Mouse (Mus musculus): ENCODE measurements at regions not wholly inside any gene's neighbourhood (a gene's known extent, or its start where the extent isn't known, plus 50 kb on each side); places are given as distances from the start of the nearest gene placed in this dataset.

GRCm38 (mm10) chr12:12820668-12821351 is 120.9 kb downstream of the Mycn start:
- no peak for DNase-seq (ENCODE audit: low spot score in 2 of 2)

- DNase-seq (ENCODE audit: low spot score in 2 of 2) = no peak
Measured at GRCm38 (mm10) chr12:12819746-12820145, 122.0 kb downstream of the Mycn start.

- no peak for DNase-seq (ENCODE audit: low spot score in 2 of 2)
Measured at GRCm38 (mm10) chr12:12814693-12815092, 127.0 kb downstream of the Mycn start.

GRCm38 (mm10) chr12:12812873-12813272 is 128.8 kb downstream of the Mycn start:
- no peak for DNase-seq (ENCODE audit: low spot score in 2 of 2)

DNA sequence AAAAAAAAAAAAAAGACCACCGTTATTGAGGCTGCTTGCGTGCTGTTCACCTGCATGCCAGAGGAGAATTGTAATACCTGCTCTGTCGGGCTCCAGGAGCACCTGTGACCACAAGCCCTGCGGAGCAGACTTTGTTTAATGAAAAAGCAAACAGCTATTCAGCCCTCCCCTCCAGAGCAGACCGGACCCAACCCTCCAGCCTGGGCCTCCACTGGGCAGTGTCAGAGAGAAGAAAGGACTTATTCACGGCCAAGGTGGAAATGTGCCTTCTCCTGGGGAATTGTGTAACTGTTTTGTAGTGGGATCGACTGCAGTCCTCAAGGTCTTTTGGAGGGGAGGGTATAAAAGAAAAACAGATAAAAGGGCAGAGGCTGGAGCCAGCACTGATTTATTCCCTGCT is 130.8 kb downstream of the Mycn start:
- DNase-seq (ENCODE audit: low spot score in 2 of 2) = no peak

- peak; percentile 58 to 73 for DNase-seq (ENCODE audit: low spot score in 2 of 2)
Measured at GRCm38 (mm10) chr12:12810159-12810885, 131.4 kb downstream of the Mycn start.

DNA sequence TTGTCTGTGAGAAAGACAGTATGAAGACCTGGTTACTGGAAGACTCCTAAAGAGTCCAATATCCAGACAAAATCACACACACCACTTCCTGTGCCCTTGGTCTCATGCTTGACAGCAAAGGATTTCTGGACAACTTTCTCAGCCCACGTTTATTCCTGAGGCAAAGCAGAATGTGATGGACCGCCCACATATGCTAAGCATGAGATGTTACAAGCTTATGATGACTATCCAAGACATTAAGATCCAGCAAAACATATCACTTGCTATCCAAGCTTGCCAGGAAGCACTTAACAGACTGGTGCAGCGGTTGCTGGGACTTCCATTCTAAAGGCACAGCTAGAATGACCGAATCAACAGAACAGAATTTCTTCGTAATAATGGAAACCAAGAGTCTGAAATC is 133.6 kb downstream of the Mycn start:
- DNase-seq (ENCODE audit: low spot score in 2 of 2) = no peak

DNA sequence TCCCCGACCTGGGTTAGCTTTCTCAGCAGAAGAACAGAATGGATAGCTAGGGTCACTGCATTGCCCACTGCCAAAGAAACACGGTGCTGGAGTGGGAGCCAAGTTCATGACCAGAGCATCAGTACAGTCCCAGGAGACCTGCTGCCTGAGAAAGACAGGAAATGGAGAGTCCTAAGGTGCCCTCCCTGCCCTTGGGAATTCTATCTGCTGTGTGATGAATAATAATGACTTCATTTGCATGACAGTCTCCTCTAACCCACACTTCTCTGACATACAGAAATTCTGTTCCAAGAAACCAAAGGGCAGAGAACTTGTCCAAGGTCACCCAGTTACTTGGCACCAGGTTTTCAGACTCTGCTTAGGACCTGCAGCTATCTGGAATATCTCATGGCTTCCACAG is 138.1 kb downstream of the Mycn start:
- no peak for DNase-seq (ENCODE audit: low spot score in 2 of 2)

- DNase-seq (ENCODE audit: low spot score in 2 of 2) = no peak
Measured at GRCm38 (mm10) chr12:12802396-12802795, 139.3 kb downstream of the Mycn start.

GRCm38 (mm10) chr12:12801700-12802099 is 140.0 kb downstream of the Mycn start:
- DNase-seq (ENCODE audit: low spot score in 2 of 2) = no peak

DNA sequence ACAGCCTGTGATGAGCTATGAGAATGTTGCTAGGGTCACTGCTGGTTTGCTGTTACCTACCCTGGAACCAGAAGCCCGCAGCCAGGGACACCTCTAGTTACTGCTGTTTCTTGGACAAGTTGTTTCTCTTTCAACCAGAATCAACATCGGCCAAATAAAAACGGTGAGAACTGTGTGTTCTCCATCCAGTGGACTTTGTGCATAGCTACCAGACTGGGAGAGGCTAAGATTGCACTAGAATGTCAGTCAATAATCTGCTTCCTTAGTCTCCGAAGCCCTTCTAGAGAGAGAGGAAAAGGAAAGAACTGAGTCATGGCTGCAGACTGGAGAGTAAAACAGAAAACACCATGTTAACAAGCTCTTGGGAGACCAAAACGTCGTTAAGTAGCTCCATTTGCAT is 141.6 kb downstream of the Mycn start:
- DNase-seq (ENCODE audit: low spot score in 2 of 2) = no peak

DNA sequence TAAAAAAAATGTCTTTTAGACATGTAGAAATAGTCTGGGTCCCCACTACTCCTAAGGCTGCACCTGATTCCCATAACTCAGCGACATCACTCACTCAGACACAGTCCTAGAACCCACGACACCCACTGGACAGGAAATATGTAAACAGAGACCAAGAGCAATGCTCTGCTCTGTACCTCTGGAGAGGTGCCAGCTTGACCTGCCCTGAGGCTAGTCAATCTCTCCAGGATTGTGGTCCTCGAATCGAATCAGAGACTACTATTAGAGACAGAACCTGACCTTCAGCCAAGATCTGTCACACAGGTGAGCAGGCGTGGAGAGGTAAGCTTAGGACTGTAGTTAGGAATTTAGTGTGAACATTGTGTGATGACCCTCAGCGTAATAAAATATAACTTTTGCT is 152.7 kb downstream of the Mycn start:
- no peak for DNase-seq (ENCODE audit: low spot score in 2 of 2)

GRCm38 (mm10) chr12:12788263-12788852 is 153.4 kb downstream of the Mycn start:
- DNase-seq (ENCODE audit: low spot score in 2 of 2) = no peak

GRCm38 (mm10) chr12:12787608-12788262 is 154.0 kb downstream of the Mycn start:
- no peak for DNase-seq (ENCODE audit: low spot score in 2 of 2)

- no peak for DNase-seq (ENCODE audit: low spot score in 2 of 2)
Measured at GRCm38 (mm10) chr12:12787161-12787560, 154.6 kb downstream of the Mycn start.

DNA sequence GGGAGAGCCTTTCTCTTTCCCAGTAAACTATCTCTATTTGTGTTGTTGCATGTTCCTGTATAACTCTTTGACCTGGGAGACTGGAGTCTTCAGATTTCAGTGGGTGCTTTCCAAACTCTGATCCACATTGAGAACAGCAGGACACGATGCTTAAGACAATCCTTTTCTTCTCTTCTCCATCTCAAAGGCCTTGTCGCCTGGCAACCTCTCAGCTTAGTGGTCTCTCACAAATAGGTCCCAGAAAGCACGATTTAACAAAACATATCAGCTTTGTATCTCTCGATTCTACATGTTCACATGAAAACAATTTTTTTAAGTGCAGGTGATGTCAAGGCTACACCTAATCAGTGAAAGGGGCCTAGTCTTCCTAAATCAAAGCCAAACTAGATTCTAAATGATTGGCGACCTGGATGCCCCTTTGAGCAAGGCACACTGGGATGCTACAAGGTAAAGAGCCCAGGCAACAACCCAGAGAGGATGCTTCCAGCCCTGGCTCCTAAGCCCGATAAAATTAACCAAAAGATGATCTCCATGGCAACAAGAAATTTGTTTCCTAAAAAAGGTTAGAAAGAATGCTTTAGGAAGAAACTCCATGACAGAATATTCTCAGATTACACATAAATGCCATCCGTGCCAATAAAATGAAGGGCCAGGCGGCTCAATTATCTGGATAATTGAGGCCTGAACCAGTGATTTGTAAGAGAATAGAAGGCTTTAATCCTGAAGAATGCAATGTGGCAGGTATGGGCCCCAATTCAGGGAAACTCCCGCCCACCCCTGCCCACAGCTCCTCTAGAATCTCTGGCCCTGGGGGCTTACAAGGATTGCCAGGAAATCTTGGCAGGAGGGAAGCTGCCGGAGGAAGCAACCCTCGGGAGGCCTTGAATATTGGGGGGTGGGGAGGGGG is 157.8 kb downstream of the Mycn start:
- DNase-seq (ENCODE audit: low spot score in 2 of 2) = peak in 1 of 2 experiments; percentile 33

DNA sequence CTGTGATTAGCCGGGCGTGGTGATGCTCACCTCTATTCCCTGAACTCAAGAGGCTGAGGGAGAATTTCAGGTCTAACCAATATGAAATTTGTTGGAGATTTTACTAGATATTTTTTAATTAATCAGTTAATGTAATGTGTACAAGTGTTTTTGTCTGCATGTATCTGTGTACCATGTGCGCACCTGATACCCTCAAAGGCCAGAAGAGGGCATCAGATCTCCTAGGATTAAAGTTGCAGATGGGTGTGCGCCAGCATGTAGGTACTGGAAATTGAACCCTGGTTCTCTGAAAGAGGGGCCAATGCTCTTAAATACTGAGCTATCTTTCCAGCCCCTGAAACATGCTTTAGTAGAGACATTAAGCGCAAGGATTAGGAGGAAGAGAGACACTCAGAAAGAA is 160.2 kb downstream of the Mycn start:
- DNase-seq (ENCODE audit: low spot score in 2 of 2) = no peak

DNA sequence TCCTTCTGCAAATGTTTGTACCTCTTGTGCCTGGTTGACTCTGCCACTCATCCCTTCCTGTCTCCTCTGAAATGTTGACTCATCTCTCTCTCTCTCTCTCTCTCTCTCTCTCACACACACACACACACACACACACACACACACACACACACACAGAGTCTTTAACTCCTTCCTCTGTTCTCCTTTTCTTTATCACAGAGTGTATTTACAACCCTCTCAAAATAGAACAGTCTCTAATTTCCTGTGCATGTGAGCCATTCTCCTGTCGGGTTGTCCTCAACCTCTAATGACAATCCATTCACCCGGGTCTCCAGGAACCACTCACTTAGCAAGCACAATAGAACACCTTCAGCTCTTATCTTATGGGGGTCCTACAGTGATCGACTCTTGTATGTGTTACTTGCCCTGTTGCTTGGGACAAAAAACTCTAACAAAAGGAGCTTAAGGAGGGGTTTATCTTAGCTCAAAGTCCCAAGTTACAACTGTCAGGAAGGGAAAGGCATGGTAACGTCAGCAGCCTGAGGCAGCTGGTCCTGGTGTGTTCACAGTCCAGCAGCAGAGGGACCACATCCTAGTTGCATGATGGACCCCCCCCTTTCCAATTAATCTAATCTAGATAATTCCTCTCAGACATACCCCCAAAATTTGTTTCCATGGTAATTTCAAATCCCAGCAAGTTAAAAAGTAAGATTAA is 163.0 kb downstream of the Mycn start:
- no peak for DNase-seq (ENCODE audit: low spot score in 2 of 2)

DNA sequence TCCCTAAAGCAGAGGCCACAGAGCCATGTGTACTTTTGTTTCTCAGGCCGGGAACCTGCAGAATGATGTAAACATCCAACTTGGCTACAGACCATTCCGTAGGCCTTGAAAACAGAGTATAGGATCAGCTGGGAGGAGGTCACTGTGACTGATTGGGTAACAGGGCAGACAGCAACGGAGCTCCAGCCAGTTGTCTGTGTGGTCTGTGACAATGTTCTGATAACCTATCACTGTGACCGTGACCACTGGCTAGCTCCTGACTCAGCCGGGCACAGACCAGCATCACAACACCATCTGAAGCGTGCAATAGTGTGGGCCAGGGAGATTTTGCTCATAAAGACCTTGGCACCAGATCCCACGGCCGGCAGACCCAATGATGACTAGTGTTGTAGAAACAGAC is 164.3 kb downstream of the Mycn start:
- DNase-seq (ENCODE audit: low spot score in 2 of 2) = no peak

DNA sequence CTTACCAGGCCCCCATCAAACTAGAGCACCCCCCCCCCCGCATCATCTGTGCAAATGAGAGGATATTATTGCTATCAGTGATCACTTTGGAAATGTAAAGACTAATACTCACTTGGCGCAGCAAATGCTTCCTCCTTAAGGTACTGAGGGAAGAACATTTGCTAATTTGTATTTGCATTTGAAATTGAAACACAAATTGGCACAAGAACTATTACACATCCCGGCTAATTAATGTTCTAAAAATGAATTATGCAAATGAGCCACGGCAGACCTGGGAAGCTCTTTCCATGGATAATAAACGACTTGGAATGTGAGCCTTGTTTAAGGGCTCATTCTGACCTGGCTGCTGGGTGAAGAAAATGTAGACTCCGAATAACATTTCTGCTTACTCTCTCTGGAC is 164.9 kb downstream of the Mycn start:
- peak in 1 of 2 experiments; percentile 22 for DNase-seq (ENCODE audit: low spot score in 2 of 2)

All from layer of hippocampus, postnatal 14 days (tissue).